Mouse (Mus musculus) limb, embryonic 12.5 days (tissue): ENCODE data around the gene Qars. TPM values are rescaled to one million over a fixed set of nuclear protein-coding genes. Genes with fewer than 3 reads are reported as not detected.
A peak's percentile ranks its signal among the peaks of the same experiment; 100 is the strongest.

Experiments used
- ATAC-seq: fragments of 200-750 bp; cut with Nextera tagmentation; 2 replicates; pipeline ENCODE4 v1.8.0; 2017; ENCODE audit warnings: low read depth, moderate TSS enrichment; ENCODE audit not compliant: insufficient number of reproducible peaks, insufficient read depth, low FRiP score, low TSS enrichment
- H3K27ac ChIP-seq: fragments of 300-500 bp; sonication (generic); 2 replicates; pipeline ENCODE4 v1.5.1; 2016; ENCODE audit warnings: mild to moderate bottlenecking, moderate library complexity
- H3K27me3 ChIP-seq: fragments of 300-500 bp; sonication (generic); 2 replicates; pipeline ENCODE4 v1.6.1; 2016; ENCODE audit warnings: mild to moderate bottlenecking, moderate library complexity
- H3K36me3 ChIP-seq: fragments of 300-500 bp; sonication (generic); 2 replicates; pipeline ENCODE4 v1.6.1; 2016; ENCODE audit warnings: mild to moderate bottlenecking, moderate library complexity
- H3K4me1 ChIP-seq: fragments of 300-500 bp; sonication (generic); replicated peaks from 2 replicates; pipeline ENCODE4 v1.6.1; 2016
- H3K4me2 ChIP-seq: fragments of 300-500 bp; sonication (generic); 2 replicates; pipeline ENCODE4 v1.6.1; 2016; ENCODE audit warnings: mild to moderate bottlenecking, moderate library complexity
- H3K4me3 ChIP-seq: fragments of 300-500 bp; sonication (generic); replicated peaks from 2 replicates; pipeline ENCODE4 v1.5.1; 2016; ENCODE audit warnings: mild to moderate bottlenecking
- H3K9ac ChIP-seq: fragments of 300-500 bp; sonication (generic); replicated peaks from 2 replicates; pipeline ENCODE4 v1.6.1; 2016; ENCODE audit warnings: mild to moderate bottlenecking, moderate library complexity
- H3K9me3 ChIP-seq: fragments of 300-500 bp; sonication (generic); 2 replicates; pipeline ENCODE4 v1.6.1; 2016; ENCODE audit warnings: mild to moderate bottlenecking, moderate library complexity
- WGBS: fragments of 180-500 bp; shearing (Covaris S2); methylation state at CpG from one replicate; pipeline ENCODE4 v1.1.7; 2016; 5-methylcytosine and 5-hydroxymethylcytosine counted together
- polyA plus RNA-seq: library from polyadenylated mRNA; unstranded; fragments of >200 nt; fragmentation: Nextera tagmentation; extraction: Ambion mirVana; gene quantifications from 2 replicates; pipeline ENCODE4 v1.2.1, GENCODE M21; 2016

The Qars gene
- polyA plus RNA-seq, 1 experiment from 2014 or later, result 112 TPM

- ATAC-seq, result no peak
- Histone ChIP-seq H3K9ac (peak overlapping the region; percentile 91; the same call in 1 of the 2 replicates), H3K4me3 (no peak overlapping the region), H3K27ac (peak overlapping the region; percentile 95; the same call in 1 of the 2 replicates), H3K4me1 (peaks cover 26% of the 10 kb centered on the region), H3K36me3 (peaks cover 82% of the 10 kb centered on the region), H3K27me3 (no peaks in the 10 kb centered on the region), H3K9me3 (no peaks in the 10 kb centered on the region), H3K4me2 (no peak overlapping the region)
- WGBS, result 95% methylated on average over 20 of the region's 20 CpGs
These were observed 18.3 kb upstream of the Qars start for GRCm38 (mm10) chr9:108489215-108489614.

- no peaks in the 10 kb centered on the region for H3K27me3 ChIP-seq
- peak overlapping the region; percentile 95 for H3K27ac ChIP-seq
- WGBS, result 66% methylated on average over 26 of the region's 26 CpGs
- peaks cover 26% of the 10 kb centered on the region for H3K4me1 ChIP-seq
- peak overlapping the region; percentile 78 for H3K4me3 ChIP-seq
- peak; percentile 11; the same call in 1 of the 2 replicates for ATAC-seq
- H3K36me3 ChIP-seq, result peaks cover 82% of the 10 kb centered on the region
- H3K9me3 ChIP-seq, result no peaks in the 10 kb centered on the region
- H3K4me2 ChIP-seq, result peak overlapping the region; percentile 94
- peak overlapping the region; percentile 91 for H3K9ac ChIP-seq
These were observed 17.6 kb upstream of the Qars start for GRCm38 (mm10) chr9:108489702-108490558.

- peaks cover 26% of the 10 kb centered on the region for H3K4me1 ChIP-seq
- H3K9ac ChIP-seq, result peak within 1 kb of the TSS; percentile 91
- H3K4me2 ChIP-seq, result peak within 1 kb of the TSS; percentile 94
- peak within 1 kb of the TSS; percentile 78 for H3K4me3 ChIP-seq
- peaks cover 82% of the 10 kb centered on the region for H3K36me3 ChIP-seq
- H3K27ac ChIP-seq, result peak within 1 kb of the TSS; percentile 95
- H3K27me3 ChIP-seq, result no peaks in the 10 kb centered on the region
- ATAC-seq, result peak; percentile 92
- no peaks in the 10 kb centered on the region for H3K9me3 ChIP-seq
- under 1% methylated on average over 69 of the region's 69 CpGs for WGBS
These were observed 16.8 kb upstream of the Qars start, which contains the start of gene Usp19 for GRCm38 (mm10) chr9:108490559-108491285. TSS of gene Usp19 (plus strand) at chr9:108490602.

GRCm38 (mm10) chr9:108491286-108491580 is 16.3 kb upstream of the Qars start:
- H3K4me1 ChIP-seq, result peaks cover 26% of the 10 kb centered on the region
- peak overlapping the region; percentile 91 for H3K9ac ChIP-seq
- no peaks in the 10 kb centered on the region for H3K27me3 ChIP-seq
- 9% methylated on average over 12 of the region's 12 CpGs for WGBS
- no peaks in the 10 kb centered on the region for H3K9me3 ChIP-seq
- H3K4me2 ChIP-seq, result peak overlapping the region; percentile 94
- no peak for ATAC-seq
- H3K27ac ChIP-seq, result peak overlapping the region; percentile 95
- H3K36me3 ChIP-seq, result peaks cover 82% of the 10 kb centered on the region
- H3K4me3 ChIP-seq, result peak overlapping the region; percentile 78

- H3K4me1 ChIP-seq, result peaks cover 26% of the 10 kb centered on the region
- peak overlapping the region; percentile 91 for H3K9ac ChIP-seq
- H3K4me3 ChIP-seq, result peak overlapping the region; percentile 78
- no peaks in the 10 kb centered on the region for H3K9me3 ChIP-seq
- H3K4me2 ChIP-seq, result peak overlapping the region; percentile 94
- H3K36me3 ChIP-seq, result peaks cover 82% of the 10 kb centered on the region
- 86% methylated on average over 16 of the region's 16 CpGs for WGBS
- H3K27me3 ChIP-seq, result no peaks in the 10 kb centered on the region
- H3K27ac ChIP-seq, result 0 out of 2 replicates have a peak overlapping the region, but pooled peaks have one; percentile 37
- ATAC-seq, result no peak
These were observed 15.3 kb upstream of the Qars start for GRCm38 (mm10) chr9:108492043-108492750.

- Histone ChIP-seq H3K27me3 (no peaks in the 10 kb centered on the region), H3K27ac (no peak overlapping the region), H3K36me3 (peaks cover 82% of the 10 kb centered on the region), H3K4me2 (no peak overlapping the region), H3K4me3 (no peak overlapping the region), H3K4me1 (peaks cover 26% of the 10 kb centered on the region), H3K9ac (no peak overlapping the region), H3K9me3 (no peaks in the 10 kb centered on the region)
- WGBS, result 95% methylated on average over 8 of the region's 8 CpGs
- ATAC-seq, result no peak
These were observed 14.3 kb upstream of the Qars start for GRCm38 (mm10) chr9:108493246-108493645.

- Histone ChIP-seq H3K4me1 (peaks cover 25% of the 10 kb centered on the region), H3K9me3 (no peaks in the 10 kb centered on the region), H3K27ac (no peak overlapping the region), H3K9ac (no peak overlapping the region), H3K4me3 (no peak overlapping the region), H3K36me3 (peaks cover 82% of the 10 kb centered on the region), H3K4me2 (no peak overlapping the region), H3K27me3 (no peaks in the 10 kb centered on the region)
- no peak for ATAC-seq
- 94% methylated on average over 19 of the region's 19 CpGs for WGBS
These were observed 13.2 kb upstream of the Qars start for GRCm38 (mm10) chr9:108494146-108494825.

GRCm38 (mm10) chr9:108494905-108495304 is 12.6 kb upstream of the Qars start:
- H3K4me3 ChIP-seq, result no peak overlapping the region
- peaks cover 19% of the 10 kb centered on the region for H3K4me1 ChIP-seq
- WGBS, result 87% methylated on average over 10 of the region's 10 CpGs
- H3K27me3 ChIP-seq, result no peaks in the 10 kb centered on the region
- no peak for ATAC-seq
- H3K27ac ChIP-seq, result no peak overlapping the region
- H3K9me3 ChIP-seq, result no peaks in the 10 kb centered on the region
- H3K9ac ChIP-seq, result no peak overlapping the region
- H3K4me2 ChIP-seq, result no peak overlapping the region
- peaks cover 82% of the 10 kb centered on the region for H3K36me3 ChIP-seq

- H3K4me3 ChIP-seq, result no peak overlapping the region
- no peak overlapping the region for H3K4me2 ChIP-seq
- H3K4me1 ChIP-seq, result no peaks in the 10 kb centered on the region
- H3K9me3 ChIP-seq, result no peaks in the 10 kb centered on the region
- peaks cover 95% of the 10 kb centered on the region for H3K36me3 ChIP-seq
- 94% methylated on average over 7 of the region's 7 CpGs for WGBS
- ATAC-seq, result no peak
- H3K27me3 ChIP-seq, result no peaks in the 10 kb centered on the region
- no peak overlapping the region for H3K27ac ChIP-seq
- no peak overlapping the region for H3K9ac ChIP-seq
These were observed 8.3 kb upstream of the Qars start for GRCm38 (mm10) chr9:108499231-108499630.

- H3K36me3 ChIP-seq, result peaks cover 88% of the 10 kb centered on the region
- H3K27me3 ChIP-seq, result no peaks in the 10 kb centered on the region
- 93% methylated on average over 15 of the region's 15 CpGs for WGBS
- no peaks in the 10 kb centered on the region for H3K9me3 ChIP-seq
- no peak overlapping the region for H3K4me2 ChIP-seq
- ATAC-seq, result no peak
- no peak overlapping the region for H3K4me3 ChIP-seq
- H3K9ac ChIP-seq, result no peak overlapping the region
- no peaks in the 10 kb centered on the region for H3K4me1 ChIP-seq
- no peak overlapping the region for H3K27ac ChIP-seq
These were observed 7.6 kb upstream of the Qars start for GRCm38 (mm10) chr9:108499943-108500342.
